Mouse (Mus musculus): ENCODE data around the gene Rhbdl3.

DNA sequence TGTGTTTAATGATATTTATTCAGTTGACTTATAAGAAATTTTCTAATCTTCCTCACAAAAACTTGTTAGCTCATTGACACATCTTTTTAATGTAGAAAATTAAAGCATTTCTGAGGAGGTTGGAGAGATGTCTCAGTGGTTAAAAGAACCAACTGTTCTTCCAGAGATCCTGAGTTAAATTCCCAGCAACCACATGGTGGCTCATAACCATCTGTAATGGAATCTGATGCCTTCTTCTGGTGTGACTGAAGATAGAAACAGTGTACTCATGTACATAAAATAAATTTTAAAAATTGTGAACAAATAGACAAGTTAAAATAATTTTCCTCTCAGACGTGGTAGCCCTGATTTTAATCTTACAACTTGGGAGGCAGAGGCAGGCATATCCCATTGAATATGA is 89.2 kb downstream of the Rhbdl3 start:
- TF ChIP-seq CTCF (conservative IDR thresholded peaks at IDR 0.05 in 1 of 2, IDR thresholded peaks at IDR 0.05 in 1 of 2; ENCODE audit: low read depth in 2 of 2, low read length in 2 of 2) = no peak
- TF ChIP-seq ZC3H11A (IDR thresholded peaks at IDR 0.05; ENCODE audit: low read depth, low read length) = no peak
- no peak for TF ChIP-seq MAZ (IDR thresholded peaks at IDR 0.05; ENCODE audit: low read depth, low read length)
- no peak for TF ChIP-seq TBP (conservative IDR thresholded peaks at IDR 0.05; ENCODE audit: low read depth, low read length)
- TF ChIP-seq UBTF (IDR thresholded peaks at IDR 0.05; ENCODE audit: low read depth, low read length) = no peak
- no peak for TF ChIP-seq EP300 (IDR thresholded peaks at IDR 0.05; ENCODE audit: low read length)
- no peak for TF ChIP-seq RAD21 (IDR thresholded peaks at IDR 0.05; ENCODE audit: low read depth, low read length)

All from CH12.LX (cell line).